Mouse (Mus musculus) midbrain, embryonic 14.5 days (tissue): ENCODE measurements around the gene Ect2. TPM values are rescaled to one million over a fixed set of nuclear protein-coding genes. Genes with fewer than 3 reads are reported as not detected.

Experiments
- polyA plus RNA-seq: library from polyadenylated mRNA; unstranded; fragments of >200 nt; fragmentation: Nextera tagmentation; extraction: Ambion mirVana; gene quantifications from 2 replicates; pipeline ENCODE4 v1.2.1, GENCODE M21; 2014

Ect2 gene
- polyA plus RNA-seq, 1 experiment from 2014 or later, result 16.9 TPM

Other genes with a start within 250 kb of the Ect2 start
- gene Nceh1, start 29.1 kb upstream of the Ect2 start, polyA plus RNA-seq, result 8.9 and 10.9 TPM in 2 replicates
- gene Tnfsf10, start 163.2 kb upstream of the Ect2 start, polyA plus RNA-seq, result 0.13 TPM in 1 of 2 replicates, not detected in the other
- gene Ghsr, start 217.5 kb upstream of the Ect2 start, polyA plus RNA-seq, result 0.43 and 0.45 TPM in 2 replicates